8 mouse cellular contexts compared by ENCODE assay signal in the genomic region with DNA sequence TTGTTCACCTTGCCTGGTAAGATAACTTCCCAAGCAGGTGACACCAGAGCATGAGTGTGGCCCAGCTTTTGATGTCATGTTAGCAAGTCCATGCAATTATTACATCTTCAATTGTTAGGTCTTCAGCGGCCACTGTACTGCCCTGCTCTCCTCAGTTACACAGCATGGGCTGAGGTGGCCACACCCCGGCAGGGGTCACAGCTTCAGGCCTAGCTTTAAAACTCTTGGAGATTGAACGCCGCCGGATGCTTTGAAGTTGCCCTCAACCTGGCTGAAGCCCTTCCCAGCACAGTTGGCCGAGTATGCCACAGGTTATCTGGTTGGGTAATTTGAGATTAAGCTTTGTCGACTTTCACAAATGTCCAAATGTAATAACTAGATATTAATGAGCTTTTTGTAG. TPM values are rescaled to one million over a fixed set of nuclear protein-coding genes. Genes with fewer than 3 reads are reported as not detected.
DNase-seq lines count a peak whose midpoint lies in the region; ATAC-seq lines count a peak whose summit lies in the region.

No protein-coding gene starts in this region.

- peak overlapping the region; percentile 76 for H3K4me2 ChIP-seq in forebrain, embryonic 14.5 days (ENCODE audit: low read length)
- H3K4me2 ChIP-seq in limb, embryonic 13.5 days (replicated peaks) = peak overlapping the region; percentile 78

- 40% methylated on average over 7 of the region's 7 CpGs for WGBS in forebrain, embryonic 14.5 days
- WGBS in limb, embryonic 13.5 days = 21% methylated on average over 7 of the region's 7 CpGs

- peak overlapping the region; percentile 87 for H3K4me3 ChIP-seq in forebrain, embryonic 14.5 days (ENCODE audit: low read depth, low read length)
- H3K4me3 ChIP-seq in limb, embryonic 13.5 days = peak overlapping the region; percentile 96

- peak; percentile 18 for DNase-seq in kidney, adult 18-20 months
- no peak for DNase-seq in kidney, adult 11 months
- DNase-seq in NIH3T3 (ENCODE audit: low read depth) = peak; percentile 9
- DNase-seq in forebrain, embryonic 14.5 days (ENCODE audit: low spot score) = no peak
- peak; percentile 13 for DNase-seq in retina, embryonic 14.5 days (ENCODE audit: low spot score)
- no peak for DNase-seq in urinary bladder, adult 18-20 months (ENCODE audit: low spot score in 2 of 2)

- peaks cover 14% of the 10 kb centered on the region for H3K4me1 ChIP-seq in forebrain, embryonic 14.5 days (ENCODE audit: control insufficient read depth, insufficient read depth, low read length)
- peaks cover 15% of the 10 kb centered on the region for H3K4me1 ChIP-seq in limb, embryonic 13.5 days

- H3K27me3 ChIP-seq in forebrain, embryonic 14.5 days (replicated peaks; ENCODE audit: control insufficient read depth, insufficient read depth, low read length) = no peaks in the 10 kb centered on the region
- H3K27me3 ChIP-seq in limb, embryonic 13.5 days = no peaks in the 10 kb centered on the region

- H3K9ac ChIP-seq in forebrain, embryonic 14.5 days (ENCODE audit: low read length) = peak overlapping the region; percentile 91
- H3K9ac ChIP-seq in limb, embryonic 13.5 days = peak overlapping the region; percentile 94

- ATAC-seq in forebrain, embryonic 14.5 days = no peak
- no peak for ATAC-seq in limb, embryonic 13.5 days (ENCODE audit: low FRiP score, low read depth)
- ATAC-seq in erythroid progenitor cell, adult 5-6 weeks (replicated peaks; ENCODE audit: low FRiP score, poor library complexity, severe bottlenecking) = no peak

- H3K9me3 ChIP-seq in forebrain, embryonic 14.5 days (replicated peaks; ENCODE audit: control insufficient read depth, low read length) = no peaks in the 10 kb centered on the region
- H3K9me3 ChIP-seq in limb, embryonic 13.5 days = no peaks in the 10 kb centered on the region

- no peak overlapping the region for H3K27ac ChIP-seq in forebrain, embryonic 14.5 days (ENCODE audit: low read depth, low read length)
- no peak overlapping the region for H3K27ac ChIP-seq in limb, embryonic 13.5 days

- peaks cover 26% of the 10 kb centered on the region for H3K36me3 ChIP-seq in forebrain, embryonic 14.5 days (ENCODE audit: control insufficient read depth, insufficient read depth, low read length)
- H3K36me3 ChIP-seq in limb, embryonic 13.5 days = peaks cover 29% of the 10 kb centered on the region

RNA-seq across cellular contexts. Expression of a gene that starts 1.1 kb away (rescaled TPM):
- 8.2 and 8.9 TPM in 2 replicates for polyA plus RNA-seq in forebrain, embryonic 14.5 days (2014; fragmentation: Nextera tagmentation; extraction: Ambion mirVana)
- 14.9 and 20.5 TPM in 2 replicates for polyA plus RNA-seq in limb, embryonic 13.5 days (2015; fragmentation: Nextera tagmentation; extraction: Ambion mirVana)
- total RNA-seq in erythroid progenitor cell, adult 5-6 weeks (2015; ENCODE audit: low replicate concordance) = 7.6 and 14.7 TPM in 2 replicates
- 1.3 and 5.8 TPM in 2 replicates for total RNA-seq in erythroid progenitor cell, adult 5-6 weeks (2017; ENCODE audit: low replicate concordance)

RNA-seq across cellular contexts. Expression of a gene that starts 31.6 kb away (rescaled TPM):
- 9.3 and 9.5 TPM in 2 replicates for polyA plus RNA-seq in forebrain, embryonic 14.5 days (2014; fragmentation: Nextera tagmentation; extraction: Ambion mirVana)
- polyA plus RNA-seq in limb, embryonic 13.5 days (2015; fragmentation: Nextera tagmentation; extraction: Ambion mirVana) = 16.4 and 17.9 TPM in 2 replicates
- total RNA-seq in erythroid progenitor cell, adult 5-6 weeks (2015; ENCODE audit: low replicate concordance) = 10.9 and 13.0 TPM in 2 replicates
- total RNA-seq in erythroid progenitor cell, adult 5-6 weeks (2017; ENCODE audit: low replicate concordance) = 2.5 and 8.3 TPM in 2 replicates

RNA-seq across cellular contexts. Expression of a gene that starts 31.7 kb away (rescaled TPM):
- 24.0 and 29.7 TPM in 2 replicates for polyA plus RNA-seq in forebrain, embryonic 14.5 days (2014; fragmentation: Nextera tagmentation; extraction: Ambion mirVana)
- 31.4 and 36.7 TPM in 2 replicates for polyA plus RNA-seq in limb, embryonic 13.5 days (2015; fragmentation: Nextera tagmentation; extraction: Ambion mirVana)
- 2.9 and 12.6 TPM in 2 replicates for total RNA-seq in erythroid progenitor cell, adult 5-6 weeks (2015; ENCODE audit: low replicate concordance)
- total RNA-seq in erythroid progenitor cell, adult 5-6 weeks (2017; ENCODE audit: low replicate concordance) = 4.3 and 7.7 TPM in 2 replicates

RNA-seq across cellular contexts. Expression of a gene that starts 33.1 kb away (rescaled TPM):
- polyA plus RNA-seq in forebrain, embryonic 14.5 days (2014; fragmentation: Nextera tagmentation; extraction: Ambion mirVana) = 0.05 TPM in 1 of 2 replicates, not detected in the other
- polyA plus RNA-seq in limb, embryonic 13.5 days (2015; fragmentation: Nextera tagmentation; extraction: Ambion mirVana) = 0.19 and 0.34 TPM in 2 replicates
- not detected in 2 replicates for total RNA-seq in erythroid progenitor cell, adult 5-6 weeks (2015; ENCODE audit: low replicate concordance)
- 0.98 TPM in 1 of 2 replicates, not detected in the other for total RNA-seq in erythroid progenitor cell, adult 5-6 weeks (2017; ENCODE audit: low replicate concordance)

Comparison
In these comparisons a context has a peak if more than half of its experiments do, and no peak if none do; other contexts are left out.
1. DNase-seq: peak in kidney, adult 18-20 months (single experiment), NIH3T3 (single experiment) and retina, embryonic 14.5 days (single experiment); none in kidney, adult 11 months (single experiment), forebrain, embryonic 14.5 days (single experiment) and urinary bladder, adult 18-20 months (0 of 2).